Mouse (Mus musculus): ENCODE measurements around the gene Tsc22d1. TPM values are rescaled to one million over a fixed set of nuclear protein-coding genes. Genes with fewer than 3 reads are reported as not detected.

The Tsc22d1 gene
- total and polyA plus RNA-seq, 2 experiments from 2014 or later, result 170 to 241 TPM

- Histone ChIP-seq H3K4me2 (ENCODE audit: low read depth, low read length) (peak overlapping the region; percentile 94), H3K4me1 (ENCODE audit: control insufficient read depth, insufficient read depth) (0 out of 2 replicates have a peak, but pooled peaks cover 14% of the 10 kb centered on the region), H3K9me3 (replicated peaks; ENCODE audit: control insufficient read depth, low read length) (no peaks in the 10 kb centered on the region), H3K27ac (ENCODE audit: low read depth) (no peak overlapping the region), H3K4me3 (ENCODE audit: low read depth, low read length) (peak overlapping the region; percentile 54), H3K9ac (replicated peaks; ENCODE audit: low read depth, low read length) (no peak overlapping the region), H3K27me3 (ENCODE audit: control insufficient read depth, insufficient read depth, low read length) (peaks cover 9% of the 10 kb centered on the region; the same call in 1 of the 2 replicates), H3K36me3 (replicated peaks; ENCODE audit: control insufficient read depth, insufficient read depth, low read length) (no peaks in the 10 kb centered on the region)
- DNase-seq (ENCODE audit: low spot score), result no peak
- no peak for ATAC-seq (ENCODE audit: insufficient read depth, low read depth)
- TF ChIP-seq CTCF (IDR thresholded peaks at IDR 0.05; ENCODE audit: low read depth), result no peak
- 69% methylated on average over 18 of the region's 18 CpGs for WGBS
Observed at GRCm38 (mm10) chr14:76555263-76556030, 140.7 kb downstream of the Tsc22d1 start.

GRCm38 (mm10) chr14:76556031-76556851, 141.5 kb downstream of the Tsc22d1 start:
- peak; percentile 57 for ATAC-seq (ENCODE audit: insufficient read depth, low read depth)
- TF ChIP-seq EP300 (IDR thresholded peaks at IDR 0.05; ENCODE audit: low read depth) (no peak), CTCF (IDR thresholded peaks at IDR 0.05; ENCODE audit: low read depth) (no peak)
- Histone ChIP-seq H3K4me3 (ENCODE audit: low read depth, low read length) (peak overlapping the region; percentile 54), H3K36me3 (replicated peaks; ENCODE audit: control insufficient read depth, insufficient read depth, low read length) (no peaks in the 10 kb centered on the region), H3K27me3 (ENCODE audit: control insufficient read depth, insufficient read depth, low read length) (peaks cover 9% of the 10 kb centered on the region; the same call in 1 of the 2 replicates), H3K27ac (ENCODE audit: low read depth) (peak overlapping the region; percentile 27; the same call in 1 of the 2 replicates), H3K9ac (replicated peaks; ENCODE audit: low read depth, low read length) (peak overlapping the region; percentile 51), H3K9me3 (replicated peaks; ENCODE audit: control insufficient read depth, low read length) (no peaks in the 10 kb centered on the region), H3K4me1 (ENCODE audit: control insufficient read depth, insufficient read depth) (0 out of 2 replicates have a peak, but pooled peaks cover 14% of the 10 kb centered on the region), H3K4me2 (ENCODE audit: low read depth, low read length) (peak overlapping the region; percentile 94)
- under 1% methylated on average over 63 of the region's 67 CpGs for WGBS
- DNase-seq (ENCODE audit: low spot score), result no peak

GRCm38 (mm10) chr14:76556852-76557208, 142.1 kb downstream of the Tsc22d1 start, which contains the start of gene Serp2:
TSS of gene Serp2 (minus strand) at chr14:76556889.
- Histone ChIP-seq H3K27ac (ENCODE audit: low read depth) (peak within 1 kb of the TSS; percentile 27; the same call in 1 of the 2 replicates), H3K4me3 (ENCODE audit: low read depth, low read length) (peak within 1 kb of the TSS; percentile 54), H3K4me1 (ENCODE audit: control insufficient read depth, insufficient read depth) (0 out of 2 replicates have a peak, but pooled peaks cover 14% of the 10 kb centered on the region), H3K4me2 (ENCODE audit: low read depth, low read length) (peak within 1 kb of the TSS; percentile 94), H3K27me3 (ENCODE audit: control insufficient read depth, insufficient read depth, low read length) (peaks cover 9% of the 10 kb centered on the region; the same call in 1 of the 2 replicates), H3K36me3 (replicated peaks; ENCODE audit: control insufficient read depth, insufficient read depth, low read length) (no peaks in the 10 kb centered on the region), H3K9ac (replicated peaks; ENCODE audit: low read depth, low read length) (peak within 1 kb of the TSS; percentile 51), H3K9me3 (replicated peaks; ENCODE audit: control insufficient read depth, low read length) (no peaks in the 10 kb centered on the region)
- no peak for DNase-seq (ENCODE audit: low spot score)
- TF ChIP-seq EP300 (IDR thresholded peaks at IDR 0.05; ENCODE audit: low read depth), result no peak
- no peak for TF ChIP-seq CTCF (IDR thresholded peaks at IDR 0.05; ENCODE audit: low read depth)
- no peak; the same call in 1 of the 2 replicates for ATAC-seq (ENCODE audit: insufficient read depth, low read depth)
- 12% methylated on average over 17 of the region's 17 CpGs for WGBS

Other genes with a start within 250 kb of the Tsc22d1 start
- gene Serp2, start 141.9 kb downstream of the Tsc22d1 start, total RNA-seq (2014; rRNA removed; ENCODE audit: low replicate concordance), result 0.54 and 7.2 TPM in 2 replicates
- gene Serp2, start 141.9 kb downstream of the Tsc22d1 start, polyA plus RNA-seq (2015; fragmentation: Nextera tagmentation; extraction: Ambion mirVana), result 2.3 and 3.1 TPM in 2 replicates